Mouse (Mus musculus): ENCODE results near the gene Klhdc10. TPM values are rescaled to one million over a fixed set of nuclear protein-coding genes. Genes with fewer than 3 reads are reported as not detected.
"Not testable (repeated sequence)": the region's sequence is repeated elsewhere in the genome, so short reads cannot be mapped to it uniquely, and the experiment has no call there.

Gene Klhdc10
- total and polyA plus RNA-seq, 3 experiments, result 35.0 to 40.8 TPM; not detected in 1

DNA sequence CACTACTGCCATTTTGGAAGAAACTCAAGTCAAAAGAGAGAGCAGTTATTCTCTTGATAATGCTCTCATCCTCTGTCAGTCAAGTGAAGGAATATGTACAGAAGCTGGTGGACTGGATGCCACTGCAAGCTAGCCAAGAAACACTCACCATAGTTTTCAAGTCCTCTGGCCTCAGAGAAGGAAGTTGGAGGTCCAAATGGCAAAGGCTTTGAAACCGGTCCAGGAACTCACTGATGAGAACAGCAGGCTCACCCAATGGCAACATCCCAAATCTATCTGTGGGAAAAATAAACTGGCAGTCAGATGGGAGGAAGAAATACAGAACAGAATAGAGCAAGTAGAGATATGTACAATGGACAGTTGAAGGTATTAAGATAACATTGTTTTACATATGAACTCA, 25.9 kb upstream of the Klhdc10 start:
- Histone ChIP-seq H3K36me3 (ENCODE audit: control insufficient read depth in 1 of 2, insufficient read depth in 2 of 2, low read length in 2 of 2) (peaks cover 4 to 17% of the 10 kb centered on the region in 2 experiments), H3K79me2 (ENCODE audit: control insufficient read depth, insufficient read depth, low read length, poor library complexity) (no peaks in the 10 kb centered on the region), H3K9me3 (replicated peaks; ENCODE audit: insufficient read depth, low read length) (no peaks in the 10 kb centered on the region), H3K27me3 (ENCODE audit: control insufficient read depth in 1 of 2, insufficient read depth in 2 of 2, low read length in 2 of 2) (no peaks in the 10 kb centered on the region), H3K9ac (ENCODE audit: control insufficient read depth, low read depth, low read length, poor library complexity, severe bottlenecking) (no peak overlapping the region), H3K4me3 (ENCODE audit: control insufficient read depth in 1 of 2, insufficient read depth in 1 of 2, low read depth in 2 of 2, low read length in 2 of 2) (no peak overlapping the region), H3K4me1 (ENCODE audit: control insufficient read depth in 1 of 2, insufficient read depth in 2 of 2, low read length in 2 of 2) (no peaks in the 10 kb centered on the region), H3K27ac (ENCODE audit: control insufficient read depth, low read depth, low read length) (no peak overlapping the region)
- DNase-seq (ENCODE audit: low read depth, low spot score), result no peak
- TF ChIP-seq ELF1 (IDR thresholded peaks at IDR 0.05; ENCODE audit: low read depth, low read length) (no peak), ETS1 (IDR thresholded peaks at IDR 0.05; ENCODE audit: low read depth, low read length) (no peak), CHD2 (IDR thresholded peaks at IDR 0.05; ENCODE audit: low read length) (no peak), SMC3 (IDR thresholded peaks at IDR 0.05; ENCODE audit: low read depth, low read length) (no peak), JUND (IDR thresholded peaks at IDR 0.05; ENCODE audit: low read depth, low read length) (no peak), BHLHE40 (IDR thresholded peaks at IDR 0.05; ENCODE audit: borderline replicate concordance, low read depth, low read length) (no peak), POLR2AphosphoS5 (IDR thresholded peaks at IDR 0.05; ENCODE audit: borderline replicate concordance, low read depth, low read length) (no peak), MAX (IDR thresholded peaks at IDR 0.05; ENCODE audit: low read length) (no peak), NELFE (IDR thresholded peaks at IDR 0.05; ENCODE audit: low read depth, low read length) (no peak), RCOR1 (IDR thresholded peaks at IDR 0.05; ENCODE audit: low read depth, low read length) (no peak), GATA1 (IDR thresholded peaks at IDR 0.05; ENCODE audit: low read depth, low read length) (no peak), ZNF384 (IDR thresholded peaks at IDR 0.05; ENCODE audit: low read depth, low read length) (no peak), ZKSCAN1 (IDR thresholded peaks at IDR 0.05; ENCODE audit: low read depth, low read length) (no peak), POLR2A (IDR thresholded peaks at IDR 0.05; ENCODE audit: control insufficient read depth in 1 of 2, insufficient read depth in 1 of 2, low read depth in 1 of 2, low read length in 2 of 2, poor library complexity in 1 of 2) (no peak)

DNA sequence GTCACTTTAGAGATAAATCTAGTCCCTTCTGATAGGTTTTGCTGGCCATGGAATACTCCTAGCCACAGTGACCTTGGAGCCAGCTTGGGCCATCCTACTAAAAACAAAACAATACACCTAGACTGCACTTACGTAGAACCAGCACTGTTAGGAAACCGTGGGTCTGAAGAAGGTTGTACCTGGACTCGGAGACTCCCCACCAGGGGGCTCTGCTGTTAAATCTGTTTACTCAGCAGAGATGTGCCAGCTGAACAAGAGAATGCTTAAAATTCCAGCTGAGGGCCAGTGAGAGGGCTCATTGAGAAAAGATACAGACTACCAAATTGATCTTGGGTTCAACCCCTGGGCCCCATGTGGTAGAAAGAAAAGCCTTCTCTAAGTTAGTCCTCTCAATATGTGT, 20.6 kb upstream of the Klhdc10 start:
- TF ChIP-seq ZC3H11A (IDR thresholded peaks at IDR 0.05; ENCODE audit: low read depth, low read length), result no peak
- TF ChIP-seq CTCF (IDR thresholded peaks at IDR 0.05 in 2 of 3, conservative IDR thresholded peaks at IDR 0.05 in 1 of 3; ENCODE audit: control insufficient read depth in 1 of 3, insufficient read depth in 1 of 3, low read depth in 2 of 3, low read length in 3 of 3, poor library complexity in 1 of 3, severe bottlenecking in 1 of 3), result peak in 2 of 3 experiments; percentile 7 to 24; a peak in 2 of 6 replicates
- H3K4me3 ChIP-seq (ENCODE audit: control insufficient read depth in 1 of 2, insufficient read depth in 1 of 2, low read depth in 2 of 2, low read length in 2 of 2), result no peak overlapping the region
- no peaks in the 10 kb centered on the region for H3K4me1 ChIP-seq (ENCODE audit: control insufficient read depth in 1 of 2, insufficient read depth in 2 of 2, low read length in 2 of 2)
- H3K79me2 ChIP-seq (ENCODE audit: control insufficient read depth, insufficient read depth, low read length, poor library complexity), result no peaks in the 10 kb centered on the region
- DNase-seq (ENCODE audit: low read depth, low spot score), result no peak
- H3K27me3 ChIP-seq (ENCODE audit: control insufficient read depth in 1 of 2, insufficient read depth in 2 of 2, low read length in 2 of 2), result no peaks in the 10 kb centered on the region
- no peaks in the 10 kb centered on the region for H3K9me3 ChIP-seq (replicated peaks; ENCODE audit: insufficient read depth, low read length)
- H3K9ac ChIP-seq (ENCODE audit: control insufficient read depth, low read depth, low read length, poor library complexity, severe bottlenecking), result no peak overlapping the region
- H3K36me3 ChIP-seq (ENCODE audit: control insufficient read depth in 1 of 2, insufficient read depth in 2 of 2, low read length in 2 of 2), result peaks cover 0 to 7% of the 10 kb centered on the region in 2 experiments; a peak in 2 of 4 replicates
- no peak overlapping the region for H3K27ac ChIP-seq (ENCODE audit: control insufficient read depth, low read depth, low read length)

DNA sequence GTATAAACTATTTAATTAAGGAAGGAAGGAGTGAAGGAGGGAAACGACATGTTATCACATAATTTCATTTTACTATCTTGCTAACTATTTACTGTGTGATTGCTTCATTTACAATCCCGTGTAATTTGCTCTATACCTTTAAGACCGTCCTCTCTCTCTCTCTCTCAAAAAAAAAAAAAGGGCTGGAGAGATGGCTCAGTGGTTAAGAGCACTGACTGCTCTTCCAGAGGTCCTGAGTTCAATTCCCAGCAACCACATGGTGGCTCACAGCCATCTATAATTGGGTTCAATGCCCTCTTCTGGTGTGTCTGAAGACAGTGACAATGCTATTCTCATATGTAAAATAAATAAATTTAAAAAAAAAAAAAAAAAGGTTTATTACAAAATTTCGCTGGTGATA, 11.4 kb upstream of the Klhdc10 start:
- H3K79me2 ChIP-seq (ENCODE audit: control insufficient read depth, insufficient read depth, low read length, poor library complexity), result peaks cover 19% of the 10 kb centered on the region
- peaks cover 0 to 17% of the 10 kb centered on the region in 2 experiments; a peak in 2 of 4 replicates for H3K4me1 ChIP-seq (ENCODE audit: control insufficient read depth in 1 of 2, insufficient read depth in 2 of 2, low read length in 2 of 2)
- H3K27ac ChIP-seq (ENCODE audit: control insufficient read depth, low read depth, low read length), result peak overlapping the region; percentile 90
- peak overlapping the region; percentile 79 to 89 for H3K4me3 ChIP-seq (ENCODE audit: control insufficient read depth in 1 of 2, insufficient read depth in 1 of 2, low read depth in 2 of 2, low read length in 2 of 2)
- TF ChIP-seq ZNF384 (IDR thresholded peaks at IDR 0.05; ENCODE audit: low read depth, low read length), result peak; percentile 70
- peak; percentile 54; the same call in 1 of the 2 replicates for TF ChIP-seq TBP (IDR thresholded peaks at IDR 0.05; ENCODE audit: low read depth, low read length)
- DNase-seq (ENCODE audit: low read depth, low spot score), result peak; percentile 28
- H3K27me3 ChIP-seq (ENCODE audit: control insufficient read depth in 1 of 2, insufficient read depth in 2 of 2, low read length in 2 of 2); H3K9me3 ChIP-seq (replicated peaks; ENCODE audit: insufficient read depth, low read length); H3K36me3 ChIP-seq (ENCODE audit: control insufficient read depth in 1 of 2, insufficient read depth in 2 of 2, low read length in 2 of 2): not testable (repeated sequence)
- H3K9ac ChIP-seq (ENCODE audit: control insufficient read depth, low read depth, low read length, poor library complexity, severe bottlenecking), result peak overlapping the region; percentile 86
